Mouse (Mus musculus) NIH3T3 (cell line): ENCODE data around the gene Ssh2.
A peak's percentile ranks its signal among the peaks of the same experiment; 100 is the strongest.
"Not testable (repeated sequence)": the region's sequence is repeated elsewhere in the genome, so short reads cannot be mapped to it uniquely, and the experiment has no call there.

Experiments used
- DNase-seq: peaks from one replicate; pipeline ENCODE4 v3.0.0-alpha.2; 2012; ENCODE audit warnings: low read depth

Gene Ssh2

GRCm38 (mm10) chr11:77348142-77348741 is 132.2 kb downstream of the Ssh2 start:
- no peak for DNase-seq

DNA sequence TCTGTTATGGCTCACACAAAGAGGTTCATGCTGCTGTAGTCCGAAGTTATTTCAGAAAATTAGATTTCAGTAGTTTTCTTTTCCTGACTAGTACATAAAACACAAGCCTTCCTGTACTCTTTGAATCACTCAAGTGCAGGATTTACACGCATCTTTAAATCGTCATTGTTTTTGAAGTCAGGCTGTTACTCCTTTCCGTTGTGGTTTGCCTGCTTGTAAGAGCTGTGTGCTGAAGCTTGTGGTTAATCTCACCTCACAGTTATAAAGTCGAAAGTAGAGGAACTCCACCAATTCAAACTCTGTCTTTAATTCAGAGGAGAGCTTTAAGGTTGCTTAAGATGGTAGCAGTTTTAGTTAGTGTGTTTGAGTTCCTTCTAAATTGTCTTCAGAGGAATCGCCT is 132.9 kb downstream of the Ssh2 start:
- DNase-seq: no peak

DNA sequence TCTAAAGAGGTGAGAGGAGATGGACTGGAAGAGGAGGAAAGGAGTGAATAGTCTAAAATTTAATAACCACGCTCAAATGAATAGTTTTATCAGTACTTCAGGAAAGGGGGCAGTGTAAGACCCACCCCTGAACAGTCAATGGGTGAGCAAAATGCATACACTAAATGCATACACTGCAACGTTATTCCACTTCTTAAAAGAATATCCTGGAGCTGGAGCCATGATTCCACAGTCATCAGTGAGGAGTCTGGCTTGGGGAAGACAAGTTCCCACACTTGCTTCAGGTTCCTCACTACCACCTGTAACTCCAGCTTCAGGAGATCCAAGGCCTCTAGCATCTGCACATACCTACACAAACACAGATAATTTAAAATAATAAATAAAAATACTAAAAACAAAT is 133.6 kb downstream of the Ssh2 start:
- DNase-seq: no peak

GRCm38 (mm10) chr11:77355055-77355454 is 139.0 kb downstream of the Ssh2 start:
- no peak for DNase-seq

GRCm38 (mm10) chr11:77357839-77358238 is 141.8 kb downstream of the Ssh2 start:
- DNase-seq: no peak

DNA sequence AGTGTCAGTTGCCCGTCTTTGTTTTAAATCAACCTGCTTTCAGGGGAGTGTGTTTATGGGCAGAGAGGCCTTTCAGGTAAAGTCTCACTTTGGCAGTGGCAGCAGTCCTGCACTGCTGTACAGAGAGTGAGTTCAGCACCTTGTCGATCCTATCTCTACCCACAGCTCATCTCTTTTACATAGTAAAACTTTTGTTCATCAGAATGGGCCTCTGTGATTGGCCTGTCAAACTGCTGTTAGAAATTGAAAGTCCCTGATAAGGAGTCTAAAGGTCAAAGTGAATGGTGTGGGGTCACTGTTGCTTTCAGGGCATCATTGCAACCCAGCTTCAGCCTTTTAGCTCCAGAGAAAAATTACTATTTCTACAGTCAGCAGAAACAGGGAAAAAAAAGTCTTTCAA is 147.4 kb downstream of the Ssh2 start:
- DNase-seq: no peak

- no peak for DNase-seq
Measured at GRCm38 (mm10) chr11:77364376-77364775, 148.3 kb downstream of the Ssh2 start.

GRCm38 (mm10) chr11:77365706-77366386 is 149.8 kb downstream of the Ssh2 start:
- no peak for DNase-seq

DNA sequence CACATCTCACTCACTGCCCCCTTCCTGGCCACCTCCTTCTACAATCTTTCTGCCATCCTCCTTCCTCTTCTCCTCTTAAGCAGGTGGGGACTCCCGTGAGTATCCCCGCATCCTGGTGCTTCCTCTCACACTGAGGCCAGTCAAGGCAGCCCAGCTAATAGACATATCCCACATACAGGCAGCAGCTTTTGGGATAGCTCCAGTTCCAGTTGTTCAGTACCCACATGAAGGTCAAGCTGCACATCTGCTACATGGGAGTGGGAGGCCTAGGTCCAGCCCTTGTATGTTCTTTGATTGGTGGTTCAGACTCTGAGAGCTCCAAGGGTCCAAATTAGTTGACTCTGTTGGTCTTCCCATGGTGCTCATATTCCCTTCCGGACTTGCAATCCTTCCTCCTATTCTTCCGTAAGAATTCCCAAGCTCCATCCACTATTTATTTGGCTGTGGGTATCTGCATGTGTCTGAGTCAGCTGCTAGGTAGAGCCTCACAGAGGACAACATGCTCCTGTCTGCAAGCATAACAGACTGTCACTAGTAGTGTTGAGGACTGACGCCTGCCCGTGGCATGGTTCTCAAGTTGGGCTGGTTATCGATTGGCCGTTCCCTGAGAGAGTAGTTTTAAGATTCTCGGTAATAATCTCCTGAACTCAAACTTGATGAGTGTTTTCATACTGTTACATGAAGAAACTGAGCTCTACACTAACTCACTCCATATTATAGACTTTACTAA is 151.6 kb downstream of the Ssh2 start:
- no peak for DNase-seq

GRCm38 (mm10) chr11:77369188-77369840 is 153.2 kb downstream of the Ssh2 start:
- DNase-seq: no peak

DNA sequence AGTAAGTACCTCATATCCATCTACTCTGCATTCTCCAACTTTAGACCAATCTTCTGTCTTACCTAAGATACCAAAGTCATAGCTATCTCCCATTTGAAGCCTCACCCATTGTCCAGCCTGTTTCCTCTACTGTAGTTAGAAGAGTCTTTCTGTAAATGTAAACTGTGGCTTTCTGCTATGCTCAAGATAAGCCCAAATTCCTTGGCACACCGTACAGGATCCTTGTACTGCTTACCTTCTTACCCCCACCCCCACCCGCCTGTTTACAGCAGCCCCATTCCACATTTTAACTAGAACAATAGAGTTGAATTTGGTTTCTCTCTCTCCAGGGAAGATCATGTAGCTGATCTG is 153.7 kb downstream of the Ssh2 start:
- no peak for DNase-seq

GRCm38 (mm10) chr11:77371088-77371487 is 155.0 kb downstream of the Ssh2 start:
- DNase-seq: no peak

- DNase-seq: peak; percentile 44
Measured at GRCm38 (mm10) chr11:77371696-77372095, 155.6 kb downstream of the Ssh2 start.

GRCm38 (mm10) chr11:77372196-77372904 is 156.3 kb downstream of the Ssh2 start:
- DNase-seq: peak; percentile 80

DNA sequence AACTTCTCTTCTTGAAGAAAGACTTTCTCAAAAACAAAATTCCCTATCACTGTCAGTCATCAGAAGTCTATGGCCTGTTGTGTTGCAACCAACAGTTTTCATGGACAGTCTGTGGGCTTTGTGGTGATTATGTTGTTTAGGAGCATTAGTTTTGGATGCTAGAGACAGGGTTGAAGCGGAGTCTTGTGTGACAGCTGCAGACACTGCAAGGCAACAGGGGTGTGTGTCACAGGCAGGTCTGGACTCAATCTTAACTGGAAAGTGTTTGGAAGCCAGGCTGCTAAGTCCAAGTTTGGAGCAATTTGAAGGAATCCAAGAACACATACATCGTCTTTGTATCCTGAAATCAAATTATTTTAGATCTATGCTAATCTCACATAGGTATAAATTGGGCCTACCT is 162.5 kb downstream of the Ssh2 start:
- no peak for DNase-seq

DNA sequence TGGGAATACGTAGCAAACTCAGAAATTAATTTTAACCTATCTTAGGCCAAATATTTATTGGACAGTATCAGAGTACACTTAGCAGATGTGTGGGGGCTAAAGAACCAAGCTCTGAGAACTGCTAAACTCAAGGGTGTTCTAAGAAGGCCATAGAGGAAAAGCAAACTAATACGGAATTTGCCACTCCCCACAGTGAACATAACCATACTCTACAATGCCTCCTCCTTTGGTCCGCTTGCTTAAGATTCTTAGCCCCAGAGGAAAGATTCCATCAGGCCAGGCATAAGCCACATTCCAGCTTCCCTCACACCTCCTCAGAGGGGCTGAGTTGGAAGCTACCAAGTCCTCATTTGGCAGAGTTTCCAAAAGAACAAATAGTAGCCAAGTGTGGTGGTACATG is 165.1 kb downstream of the Ssh2 start:
- DNase-seq: no peak

GRCm38 (mm10) chr11:77384151-77384550 is 168.1 kb downstream of the Ssh2 start:
- no peak for DNase-seq

GRCm38 (mm10) chr11:77385706-77386690 is 169.9 kb downstream of the Ssh2 start:
- peak; percentile 62 for DNase-seq

GRCm38 (mm10) chr11:77388197-77388596 is 172.1 kb downstream of the Ssh2 start:
- not testable (repeated sequence) for DNase-seq

- DNase-seq: no peak
Measured at GRCm38 (mm10) chr11:77395539-77395938, 179.5 kb downstream of the Ssh2 start.

DNA sequence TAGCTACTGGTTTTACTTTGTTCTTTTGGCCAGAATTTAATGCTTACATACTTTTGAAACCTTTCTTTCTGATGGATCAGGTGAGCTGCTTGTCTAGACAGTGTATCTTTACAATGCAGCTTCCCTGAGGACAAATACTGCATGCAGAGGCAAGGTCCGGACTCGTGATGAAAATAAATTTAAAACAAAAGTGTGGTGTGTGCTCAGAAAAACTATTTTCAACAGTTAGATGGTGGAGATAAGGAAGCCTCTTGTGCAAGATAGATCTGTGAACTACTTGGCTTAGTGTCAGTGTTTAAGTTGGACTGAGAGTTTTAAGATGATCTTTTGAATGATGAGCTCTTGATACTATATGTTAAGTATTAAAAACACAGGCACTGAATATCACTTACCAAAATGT is 186.4 kb downstream of the Ssh2 start:
- DNase-seq: peak; percentile 17
